Mouse (Mus musculus): ENCODE measurements around the gene Ncapg2. TPM values are rescaled to one million over a fixed set of nuclear protein-coding genes. Genes with fewer than 3 reads are reported as not detected.

The Ncapg2 gene
- polyA plus RNA-seq, 1 experiment: 3.0 TPM

- H3K4me3 ChIP-seq (ENCODE audit: extremely low read depth, insufficient read depth, insufficient read length): no peak overlapping the region
- no peak for TF ChIP-seq CTCF (IDR thresholded peaks at IDR 0.05; ENCODE audit: extremely low read depth, insufficient read depth, insufficient read length, insufficient replicate concordance)
- TF ChIP-seq POLR2A (IDR thresholded peaks at IDR 0.05; ENCODE audit: low read depth, low read length): no peak
- no peaks in the 10 kb centered on the region; the same call in 1 of the 2 replicates for H3K4me1 ChIP-seq (ENCODE audit: control insufficient read depth, insufficient read depth, insufficient read length)
- 71% methylated on average over 3 of the region's 3 CpGs for WGBS
- H3K36me3 ChIP-seq (ENCODE audit: control insufficient read depth, insufficient read depth, low read length): no peaks in the 10 kb centered on the region
- no peaks in the 10 kb centered on the region for H3K27me3 ChIP-seq (ENCODE audit: control insufficient read depth, insufficient read depth, low read length)
- no peak overlapping the region for H3K27ac ChIP-seq (ENCODE audit: insufficient read depth, low read length)
- DNase-seq (ENCODE audit: low read depth in 1 of 2, low spot score in 2 of 2): no peak
Measured at GRCm38 (mm10) chr12:116469096-116469495, 63.9 kb downstream of the Ncapg2 start.

GRCm38 (mm10) chr12:116473264-116473663 lies 68.1 kb downstream of the Ncapg2 start:
- H3K27me3 ChIP-seq (ENCODE audit: control insufficient read depth, insufficient read depth, low read length): no peaks in the 10 kb centered on the region; the same call in 1 of the 2 replicates
- H3K27ac ChIP-seq (ENCODE audit: insufficient read depth, low read length): no peak overlapping the region
- DNase-seq (ENCODE audit: low read depth in 1 of 2, low spot score in 2 of 2): no peak
- no peak overlapping the region for H3K4me3 ChIP-seq (ENCODE audit: extremely low read depth, insufficient read depth, insufficient read length)
- H3K36me3 ChIP-seq (ENCODE audit: control insufficient read depth, insufficient read depth, low read length): no peaks in the 10 kb centered on the region
- H3K4me1 ChIP-seq (ENCODE audit: control insufficient read depth, insufficient read depth, insufficient read length): no peaks in the 10 kb centered on the region
- no peak for TF ChIP-seq POLR2A (IDR thresholded peaks at IDR 0.05; ENCODE audit: low read depth, low read length)
- no peak for TF ChIP-seq CTCF (IDR thresholded peaks at IDR 0.05; ENCODE audit: extremely low read depth, insufficient read depth, insufficient read length, insufficient replicate concordance)
- 61% methylated on average over 2 of the region's 2 CpGs for WGBS

GRCm38 (mm10) chr12:116473761-116474160 lies 68.6 kb downstream of the Ncapg2 start:
- Histone ChIP-seq H3K36me3 (ENCODE audit: control insufficient read depth, insufficient read depth, low read length) (no peaks in the 10 kb centered on the region), H3K4me1 (ENCODE audit: control insufficient read depth, insufficient read depth, insufficient read length) (no peaks in the 10 kb centered on the region), H3K27me3 (ENCODE audit: control insufficient read depth, insufficient read depth, low read length) (no peaks in the 10 kb centered on the region; the same call in 1 of the 2 replicates), H3K4me3 (ENCODE audit: extremely low read depth, insufficient read depth, insufficient read length) (no peak overlapping the region), H3K27ac (ENCODE audit: insufficient read depth, low read length) (no peak overlapping the region)
- DNase-seq (ENCODE audit: low read depth in 1 of 2, low spot score in 2 of 2): no peak
- no peak for TF ChIP-seq POLR2A (IDR thresholded peaks at IDR 0.05; ENCODE audit: low read depth, low read length)
- no peak for TF ChIP-seq CTCF (IDR thresholded peaks at IDR 0.05; ENCODE audit: extremely low read depth, insufficient read depth, insufficient read length, insufficient replicate concordance)

- H3K36me3 ChIP-seq (ENCODE audit: control insufficient read depth, insufficient read depth, low read length): no peaks in the 10 kb centered on the region
- WGBS: 82% methylated on average over 3 of the region's 3 CpGs
- H3K4me1 ChIP-seq (ENCODE audit: control insufficient read depth, insufficient read depth, insufficient read length): no peaks in the 10 kb centered on the region
- TF ChIP-seq CTCF (IDR thresholded peaks at IDR 0.05; ENCODE audit: extremely low read depth, insufficient read depth, insufficient read length, insufficient replicate concordance) (no peak), POLR2A (IDR thresholded peaks at IDR 0.05; ENCODE audit: low read depth, low read length) (no peak)
- H3K27ac ChIP-seq (ENCODE audit: insufficient read depth, low read length): no peak overlapping the region
- H3K4me3 ChIP-seq (ENCODE audit: extremely low read depth, insufficient read depth, insufficient read length): no peak overlapping the region
- no peak for DNase-seq (ENCODE audit: low read depth in 1 of 2, low spot score in 2 of 2)
- no peaks in the 10 kb centered on the region; the same call in 1 of the 2 replicates for H3K27me3 ChIP-seq (ENCODE audit: control insufficient read depth, insufficient read depth, low read length)
Measured at GRCm38 (mm10) chr12:116474676-116475075, 69.5 kb downstream of the Ncapg2 start.

GRCm38 (mm10) chr12:116478771-116479170 lies 73.6 kb downstream of the Ncapg2 start:
- Histone ChIP-seq H3K27me3 (ENCODE audit: control insufficient read depth, insufficient read depth, low read length) (no peaks in the 10 kb centered on the region; the same call in 1 of the 2 replicates), H3K27ac (ENCODE audit: insufficient read depth, low read length) (no peak overlapping the region), H3K4me3 (ENCODE audit: extremely low read depth, insufficient read depth, insufficient read length) (no peak overlapping the region), H3K36me3 (ENCODE audit: control insufficient read depth, insufficient read depth, low read length) (no peaks in the 10 kb centered on the region), H3K4me1 (ENCODE audit: control insufficient read depth, insufficient read depth, insufficient read length) (no peaks in the 10 kb centered on the region)
- no peak for DNase-seq (ENCODE audit: low read depth in 1 of 2, low spot score in 2 of 2)
- WGBS: 59% methylated on average over 1 of the region's 1 CpGs
- no peak for TF ChIP-seq CTCF (IDR thresholded peaks at IDR 0.05; ENCODE audit: extremely low read depth, insufficient read depth, insufficient read length, insufficient replicate concordance)
- TF ChIP-seq POLR2A (IDR thresholded peaks at IDR 0.05; ENCODE audit: low read depth, low read length): no peak

GRCm38 (mm10) chr12:116481921-116482320 lies 76.7 kb downstream of the Ncapg2 start:
- peaks cover 12% of the 10 kb centered on the region for H3K27me3 ChIP-seq (ENCODE audit: control insufficient read depth, insufficient read depth, low read length)
- no peaks in the 10 kb centered on the region for H3K36me3 ChIP-seq (ENCODE audit: control insufficient read depth, insufficient read depth, low read length)
- H3K4me3 ChIP-seq (ENCODE audit: extremely low read depth, insufficient read depth, insufficient read length): no peak overlapping the region
- H3K27ac ChIP-seq (ENCODE audit: insufficient read depth, low read length): no peak overlapping the region
- peaks cover 7% of the 10 kb centered on the region for H3K4me1 ChIP-seq (ENCODE audit: control insufficient read depth, insufficient read depth, insufficient read length)
- TF ChIP-seq POLR2A (IDR thresholded peaks at IDR 0.05; ENCODE audit: low read depth, low read length) (no peak), CTCF (IDR thresholded peaks at IDR 0.05; ENCODE audit: extremely low read depth, insufficient read depth, insufficient read length, insufficient replicate concordance) (no peak)
- DNase-seq (ENCODE audit: low read depth in 1 of 2, low spot score in 2 of 2): no peak
- 65% methylated on average over 1 of the region's 1 CpGs for WGBS

GRCm38 (mm10) chr12:116483581-116483980 lies 78.4 kb downstream of the Ncapg2 start:
- no peaks in the 10 kb centered on the region for H3K36me3 ChIP-seq (ENCODE audit: control insufficient read depth, insufficient read depth, low read length)
- peaks cover 12% of the 10 kb centered on the region for H3K27me3 ChIP-seq (ENCODE audit: control insufficient read depth, insufficient read depth, low read length)
- peaks cover 7% of the 10 kb centered on the region for H3K4me1 ChIP-seq (ENCODE audit: control insufficient read depth, insufficient read depth, insufficient read length)
- H3K4me3 ChIP-seq (ENCODE audit: extremely low read depth, insufficient read depth, insufficient read length): no peak overlapping the region
- DNase-seq (ENCODE audit: low read depth in 1 of 2, low spot score in 2 of 2): no peak
- WGBS: 49% methylated on average over 2 of the region's 2 CpGs
- no peak for TF ChIP-seq CTCF (IDR thresholded peaks at IDR 0.05; ENCODE audit: extremely low read depth, insufficient read depth, insufficient read length, insufficient replicate concordance)
- H3K27ac ChIP-seq (ENCODE audit: insufficient read depth, low read length): no peak overlapping the region
